Mouse (Mus musculus) right cerebral cortex, postnatal 10 days (tissue): Measurements from ENCODE around the gene Cfap299.
"Not testable (repeated sequence)": the region's sequence is repeated elsewhere in the genome, so short reads cannot be mapped to it uniquely, and the experiment has no call there.

Experiments
- DNase-seq, 2 experiments: peaks; one replicate each; pipeline ENCODE4 v3.0.0; 2021; ENCODE audit warnings: low spot score in 2 of 2

Gene Cfap299

DNA sequence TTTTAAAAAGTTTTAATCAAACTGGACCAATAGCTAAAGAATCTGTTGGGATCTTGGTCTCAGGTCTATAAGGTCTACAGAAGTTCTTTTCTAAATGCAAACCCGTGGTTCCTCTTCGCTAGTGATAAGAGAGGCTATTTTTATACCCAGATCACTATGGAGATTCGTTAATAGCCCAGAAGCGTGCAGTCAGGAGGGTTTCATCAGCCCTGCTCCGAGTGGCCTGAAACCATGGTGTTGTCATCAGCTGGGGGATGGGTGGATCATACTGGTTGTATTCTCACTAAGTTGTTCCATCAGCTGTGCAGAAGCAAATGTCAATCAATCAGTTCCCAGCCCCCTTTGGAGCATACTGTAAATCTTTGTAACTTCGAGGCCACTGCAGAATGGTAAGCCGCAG, 193.9 kb downstream of the Cfap299 start:
- no peak for DNase-seq

DNA sequence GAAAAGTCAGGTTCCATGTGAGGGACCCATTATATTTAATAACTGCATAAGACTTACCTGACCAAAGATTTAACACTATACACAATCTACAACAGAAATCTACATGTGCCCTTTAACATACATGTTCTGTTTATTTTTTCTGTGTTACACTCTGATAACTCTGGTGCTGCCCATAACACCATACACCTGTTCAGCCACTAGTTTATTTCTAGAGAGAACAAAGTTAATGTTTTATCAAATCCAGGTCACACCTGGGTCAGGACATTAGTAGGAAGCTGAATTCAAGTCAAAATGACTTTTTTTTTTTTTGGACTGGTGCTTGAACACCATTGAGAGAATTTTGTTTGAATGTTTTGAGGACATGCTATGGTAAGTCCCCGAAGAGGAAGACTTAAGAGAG, 194.7 kb downstream of the Cfap299 start:
- DNase-seq: no peak

DNA sequence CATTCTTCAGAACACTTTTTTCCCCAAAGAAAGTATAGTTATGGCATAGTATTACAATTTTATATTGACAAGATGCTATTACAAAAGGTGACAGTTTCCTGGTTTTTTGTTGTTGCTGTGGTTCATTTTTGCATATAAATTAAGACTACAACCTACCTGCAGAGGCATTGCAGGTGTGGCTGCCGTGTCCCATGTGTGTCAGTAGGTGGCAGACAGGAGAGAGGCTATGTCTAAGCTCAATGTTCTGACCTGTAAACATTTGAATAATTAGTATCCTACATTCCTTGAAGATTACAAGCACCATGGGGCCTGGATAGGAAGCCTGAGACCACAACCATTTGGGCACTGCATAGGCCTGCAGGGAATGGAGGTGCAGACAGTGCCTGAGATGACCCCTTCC, 212.2 kb downstream of the Cfap299 start:
- no peak for DNase-seq

DNA sequence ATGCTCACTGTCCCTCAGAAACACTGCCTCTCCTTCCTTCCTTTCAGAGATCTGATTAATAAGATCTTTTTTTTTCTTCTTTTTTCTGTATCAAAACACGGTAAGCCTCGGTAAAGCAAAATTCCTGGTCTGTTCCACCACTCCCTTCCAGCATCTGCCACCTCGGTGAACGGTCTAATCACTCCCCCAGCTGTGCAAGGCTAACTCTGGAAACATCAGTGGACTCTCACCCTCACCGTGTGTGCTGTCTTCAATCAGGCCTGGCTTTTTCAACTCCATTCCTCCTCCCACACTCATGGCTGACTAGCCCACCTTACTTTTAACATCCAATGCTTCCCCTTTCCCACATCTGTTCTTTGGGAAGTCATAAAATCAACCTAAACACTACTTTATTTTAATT, 221.2 kb downstream of the Cfap299 start:
- no peak for DNase-seq

DNA sequence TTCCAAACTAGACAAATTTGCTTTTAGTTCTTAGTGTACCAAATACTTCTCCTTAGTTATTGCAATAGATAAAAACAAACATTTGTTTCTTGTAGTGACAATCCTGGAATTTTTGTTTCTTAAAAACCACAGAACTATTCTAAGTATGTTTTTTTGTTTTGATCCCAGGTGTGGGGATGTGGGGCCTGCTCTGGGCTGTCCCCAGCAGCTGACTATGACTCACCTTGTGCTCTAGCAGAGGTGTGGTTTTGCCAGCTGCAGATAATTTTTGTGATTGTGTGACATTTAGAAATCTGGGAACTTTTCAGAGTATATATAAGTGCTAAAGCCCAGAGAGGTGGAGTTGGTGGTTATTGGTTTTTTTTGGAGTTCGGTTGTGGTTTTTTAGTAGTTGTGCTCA, 221.8 kb downstream of the Cfap299 start:
- no peak for DNase-seq

DNA sequence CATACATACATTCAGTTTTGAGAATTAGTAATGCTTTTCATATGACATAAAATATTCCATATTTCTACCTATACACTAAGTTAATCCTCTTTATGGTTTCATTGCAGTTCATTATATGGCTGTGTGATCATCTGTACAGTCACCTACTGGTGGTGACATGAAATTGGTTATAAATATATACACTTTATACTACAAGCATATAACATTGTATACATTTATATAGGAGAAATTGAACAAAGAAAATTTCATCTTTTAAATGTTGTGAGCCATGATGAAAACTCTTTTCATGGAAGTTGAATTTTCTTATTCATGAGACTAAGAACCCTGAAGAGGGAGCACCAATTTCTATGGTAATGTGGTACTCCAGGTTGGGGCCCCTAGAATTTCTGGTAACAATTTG, 223.3 kb downstream of the Cfap299 start, which contains the start of gene Gm11111:
Gene Gm11111 (plus strand): TSS at position 301 of the 400 bp plus-strand sequence.
- DNase-seq: no peak

DNA sequence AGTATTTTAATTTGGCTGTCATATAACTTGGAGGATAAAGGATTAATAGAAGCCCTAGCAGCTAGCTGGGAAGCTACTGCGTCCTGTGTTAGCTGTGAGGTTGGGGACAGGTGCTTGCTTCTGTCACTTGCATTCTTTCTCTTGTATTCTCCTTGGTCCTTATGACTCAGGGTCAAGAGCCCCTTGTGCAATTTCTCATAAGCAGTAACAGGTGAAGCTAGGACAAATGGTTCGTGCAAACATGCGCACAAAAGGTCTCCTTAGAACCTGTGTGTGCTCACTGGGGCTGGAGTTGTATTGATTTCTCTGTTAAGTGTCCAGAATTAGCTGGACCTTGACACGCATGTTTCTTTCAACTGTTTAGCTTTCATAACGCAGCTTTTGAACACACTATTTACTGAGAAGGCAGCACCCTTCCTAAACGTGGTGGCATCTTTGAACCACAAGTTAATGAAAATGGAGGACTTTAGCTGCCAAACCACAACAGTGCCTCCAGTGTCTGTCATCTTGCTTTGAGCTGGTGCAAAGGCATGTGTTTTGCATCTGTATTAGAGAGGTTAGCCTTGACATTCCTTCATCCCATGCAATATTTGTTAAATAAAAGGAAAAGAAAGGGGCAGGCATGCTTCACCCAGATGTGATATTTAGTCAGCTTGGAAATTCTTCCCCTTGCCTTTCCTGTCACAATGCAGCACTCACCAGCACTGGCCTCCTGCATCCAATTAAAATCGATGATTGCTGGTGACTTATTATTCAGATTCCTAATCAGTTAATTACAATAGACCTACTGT, 223.9 kb downstream of the Cfap299 start:
- DNase-seq: no peak

DNA sequence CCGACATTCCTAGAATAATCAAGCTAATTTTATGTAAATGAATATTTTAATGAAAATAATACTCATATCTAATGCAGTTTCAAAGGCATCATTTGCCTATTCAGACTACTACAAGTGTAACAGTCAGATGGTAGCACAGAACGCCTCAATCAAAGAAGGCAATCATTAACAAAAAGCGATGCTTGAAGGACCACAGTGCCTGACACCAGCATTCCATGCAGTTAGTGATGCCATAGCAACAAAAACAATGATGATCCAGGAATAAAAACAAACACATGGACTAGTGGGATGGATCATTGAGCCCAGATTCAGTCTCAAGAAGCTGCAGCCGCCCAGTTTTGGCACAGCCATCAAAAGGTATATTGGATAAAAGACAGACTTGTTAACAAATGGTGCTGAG, 232.2 kb downstream of the Cfap299 start:
- no peak for DNase-seq

DNA sequence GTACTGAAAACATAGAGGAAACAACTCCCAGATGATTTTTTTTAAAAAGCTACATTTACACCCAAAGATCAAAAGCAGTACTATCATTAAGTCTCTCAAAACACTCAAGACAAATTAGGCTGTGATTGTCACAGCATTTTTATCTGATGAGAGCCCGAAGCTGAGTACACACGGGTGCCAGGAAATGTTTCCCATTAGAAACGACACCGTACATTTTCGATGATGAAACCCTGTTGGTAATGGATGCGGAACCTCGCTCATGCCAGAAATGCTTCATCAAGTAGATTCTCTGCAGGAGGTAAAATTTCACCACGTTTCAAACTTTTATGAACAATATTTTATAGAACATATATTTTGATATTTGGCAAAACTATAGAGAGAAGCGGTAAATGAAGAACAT, 233.7 kb downstream of the Cfap299 start:
- no peak for DNase-seq

DNA sequence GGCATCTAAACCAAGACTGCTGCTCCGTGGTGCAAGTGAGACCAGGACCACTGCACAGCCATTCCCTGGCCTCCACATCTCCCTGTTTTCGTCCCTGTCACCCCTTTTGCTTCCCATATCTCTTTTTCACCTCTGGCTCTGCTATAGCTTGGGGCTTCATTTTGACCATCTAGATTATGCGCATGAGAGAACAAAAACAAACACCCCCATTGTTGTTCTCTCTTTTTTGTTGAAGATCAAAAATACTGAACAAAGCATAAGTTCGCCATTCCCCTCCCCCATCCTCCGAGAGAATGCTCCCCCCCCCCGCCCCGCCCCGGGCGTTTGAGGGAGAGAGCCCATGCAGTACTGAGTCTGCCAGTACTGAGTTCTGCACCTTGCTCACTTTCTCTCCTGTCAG, 234.7 kb downstream of the Cfap299 start:
- no peak for DNase-seq

DNA sequence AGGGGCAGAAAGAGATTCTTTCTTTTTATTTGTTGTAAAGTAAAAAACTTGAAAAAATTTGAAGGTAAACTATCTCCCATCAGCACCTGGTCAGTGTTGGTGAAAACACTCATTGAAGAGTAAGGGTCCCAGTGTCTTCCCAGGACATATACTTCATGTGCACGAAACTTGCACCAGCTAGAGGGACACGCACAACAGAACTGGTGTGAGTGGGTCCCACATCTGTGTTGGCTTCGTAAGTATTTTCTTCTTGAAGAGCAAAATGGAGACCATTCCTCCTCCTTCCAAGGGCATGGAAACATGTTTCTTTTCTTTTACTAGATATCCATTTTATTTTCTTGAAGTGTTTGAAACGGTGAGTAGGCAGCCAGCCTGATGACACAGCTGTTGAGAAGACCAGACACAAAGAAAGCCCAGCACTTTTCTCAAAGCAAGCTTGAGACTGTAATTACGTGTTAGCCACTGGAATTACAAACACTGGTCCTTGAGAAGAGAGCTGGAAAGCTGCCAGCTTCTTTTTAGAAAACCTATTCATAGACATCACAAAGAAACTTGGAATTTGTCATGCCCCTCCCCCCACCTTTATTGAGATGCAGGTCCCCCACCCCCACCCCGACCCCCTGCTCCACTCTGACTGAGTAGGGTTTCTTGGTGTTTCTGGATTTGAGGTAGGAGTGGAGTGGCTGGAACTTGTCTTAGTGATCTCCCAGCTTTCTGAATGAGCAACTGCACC, 237.5 kb downstream of the Cfap299 start:
- DNase-seq: no peak

DNA sequence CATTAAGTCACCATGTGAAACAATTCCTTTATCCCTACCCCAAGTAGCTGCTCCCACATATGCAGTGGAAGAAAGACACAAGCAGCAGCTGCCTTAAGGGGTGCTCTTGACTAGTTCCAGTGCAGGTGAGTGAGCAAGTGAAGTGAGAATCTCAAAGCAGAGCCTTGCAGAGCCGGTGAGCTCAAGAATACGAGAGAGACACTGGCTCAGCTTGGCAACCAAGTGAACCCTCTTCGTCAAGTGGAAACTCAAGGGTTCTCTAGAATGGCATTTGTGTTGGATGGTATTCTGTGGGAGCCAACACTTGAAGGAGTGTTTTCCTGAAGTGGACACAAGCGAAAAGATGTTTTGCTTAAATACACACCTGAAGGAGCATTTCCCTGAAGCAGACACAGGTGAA, 239.4 kb downstream of the Cfap299 start:
- no peak for DNase-seq

DNA sequence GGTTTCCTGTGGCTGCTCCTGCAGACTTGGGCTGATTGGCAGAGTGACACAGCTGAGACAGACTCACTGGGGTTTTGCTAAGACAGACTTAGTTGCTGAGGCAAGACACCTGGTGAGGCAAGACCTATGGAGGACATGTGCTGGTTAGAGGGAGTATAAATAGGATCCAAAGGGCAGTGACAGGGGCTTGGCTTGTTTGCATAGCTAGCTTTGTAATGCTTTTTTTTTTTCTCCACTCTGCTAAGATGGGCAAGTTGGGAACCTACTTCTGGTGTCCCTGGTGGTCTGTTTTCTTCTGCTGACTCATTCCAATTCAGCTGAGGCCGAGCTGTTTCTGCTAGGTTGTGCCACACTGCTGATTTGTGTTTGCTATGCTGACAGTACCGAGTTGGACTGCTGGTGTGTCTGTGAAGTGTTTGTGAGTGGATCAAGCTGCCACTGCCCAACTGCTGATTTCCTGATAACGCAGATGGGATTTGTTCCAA, 240.0 kb downstream of the Cfap299 start:
- no peak for DNase-seq

DNA sequence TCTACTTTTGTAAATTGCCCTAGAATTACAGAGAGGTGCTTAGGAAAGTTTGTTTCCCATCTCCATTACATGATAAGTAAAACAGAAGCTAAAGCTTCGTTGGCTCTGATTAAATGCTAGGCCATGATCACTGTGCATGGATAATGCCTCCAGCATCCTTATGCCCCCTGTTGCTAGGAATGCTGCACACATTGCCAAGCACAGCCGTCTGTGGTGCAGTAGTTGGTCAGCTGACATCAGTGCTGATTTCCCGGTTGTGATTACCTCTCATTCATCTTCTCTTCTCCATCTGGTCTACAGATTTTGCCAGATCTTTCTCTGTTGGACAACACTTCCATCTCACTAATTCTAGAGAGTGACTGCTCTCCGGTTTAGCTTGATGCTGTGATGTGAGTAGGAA, 243.3 kb downstream of the Cfap299 start:
- DNase-seq: no peak

DNA sequence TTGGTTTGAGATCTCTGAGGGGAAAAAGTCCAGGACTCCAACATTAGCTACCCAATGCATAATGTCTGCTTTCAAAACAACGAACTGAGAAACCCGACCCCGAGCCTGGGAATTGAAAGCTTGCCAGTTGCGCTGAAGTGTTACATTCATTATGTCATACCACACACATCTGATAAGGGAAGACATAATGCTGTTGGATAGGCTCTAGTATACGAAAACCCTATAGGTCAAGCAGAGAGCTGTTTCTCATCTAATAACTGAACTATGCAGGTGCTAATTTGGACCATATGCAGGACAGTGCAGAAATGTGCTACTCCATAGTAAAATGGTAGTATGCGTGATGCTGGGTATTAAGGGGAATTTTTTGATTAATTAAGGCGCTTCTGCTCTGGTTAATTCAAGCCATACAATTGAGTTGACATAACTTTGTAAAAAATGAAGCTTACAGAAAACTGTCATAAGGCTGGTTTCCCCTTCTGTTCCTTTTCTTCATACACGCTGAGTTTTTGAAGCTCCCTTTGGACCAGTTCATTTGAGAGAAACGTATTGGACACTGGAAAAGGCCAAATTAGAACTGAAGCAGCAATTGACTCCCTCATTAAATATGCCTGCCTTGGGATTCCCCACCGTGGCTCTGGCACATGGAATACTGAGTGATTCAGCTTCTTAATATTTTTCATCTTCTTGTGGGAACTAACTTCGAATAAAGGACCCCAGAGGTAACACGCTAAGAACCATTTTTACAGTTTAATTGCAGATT, 245.8 kb downstream of the Cfap299 start:
- no peak for DNase-seq

DNA sequence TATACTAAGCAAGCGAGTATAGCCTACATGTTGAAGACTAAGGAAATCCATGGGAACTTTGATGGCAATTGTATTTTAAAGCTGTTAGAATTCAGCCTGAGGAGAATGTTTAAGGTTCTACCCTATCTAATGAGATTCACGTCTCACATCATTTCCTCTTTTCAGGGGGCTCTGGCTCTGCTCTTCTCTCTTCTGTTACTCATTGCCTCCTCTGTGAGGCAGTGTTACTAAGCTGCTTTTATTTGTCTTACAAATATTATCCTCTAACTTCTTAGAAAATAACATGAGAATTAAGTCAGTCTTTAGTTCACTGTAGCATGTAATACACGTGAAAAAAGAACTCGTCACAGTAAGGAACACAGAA, 246.3 kb downstream of the Cfap299 start:
- no peak for DNase-seq

DNA sequence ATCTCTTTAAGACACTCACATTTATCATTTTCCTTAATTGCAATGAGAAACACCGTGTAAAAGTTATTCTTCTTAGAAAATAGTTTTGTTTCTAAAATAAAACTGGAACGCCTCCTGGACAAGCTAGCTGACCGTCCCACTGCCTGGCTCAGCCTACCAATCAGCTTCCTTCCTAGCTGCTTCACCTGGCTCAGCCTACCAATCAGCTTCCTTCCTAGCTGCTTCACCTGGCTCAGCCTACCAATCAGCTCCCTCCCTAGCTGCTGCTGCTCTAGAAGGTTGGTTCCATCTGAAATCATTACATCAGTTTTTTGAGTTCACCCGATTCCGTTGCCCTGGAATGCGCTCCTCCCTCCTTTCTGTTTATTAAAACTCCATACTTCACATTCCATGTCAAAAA, 247.4 kb downstream of the Cfap299 start:
- not testable (repeated sequence) for DNase-seq

DNA sequence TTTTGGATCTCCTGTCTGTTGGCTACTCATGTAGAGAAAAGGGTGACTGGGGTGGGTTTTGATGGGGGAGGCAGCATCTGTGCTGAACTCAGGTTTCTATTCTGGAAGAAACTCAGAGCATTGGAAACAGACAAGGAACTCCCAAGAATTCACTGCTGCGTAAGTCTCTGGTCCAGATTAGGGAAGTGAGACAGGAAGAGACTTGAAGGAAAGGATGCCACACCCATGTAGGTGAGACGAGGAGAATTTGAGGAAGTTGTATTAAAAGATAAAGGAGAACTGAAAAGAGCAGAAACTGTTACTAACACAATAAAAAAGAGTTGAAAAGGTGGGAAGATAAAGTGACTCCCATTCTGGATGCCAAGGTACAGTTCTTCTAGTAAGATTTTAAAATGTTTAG, 249.3 kb downstream of the Cfap299 start:
- DNase-seq: no peak

DNA sequence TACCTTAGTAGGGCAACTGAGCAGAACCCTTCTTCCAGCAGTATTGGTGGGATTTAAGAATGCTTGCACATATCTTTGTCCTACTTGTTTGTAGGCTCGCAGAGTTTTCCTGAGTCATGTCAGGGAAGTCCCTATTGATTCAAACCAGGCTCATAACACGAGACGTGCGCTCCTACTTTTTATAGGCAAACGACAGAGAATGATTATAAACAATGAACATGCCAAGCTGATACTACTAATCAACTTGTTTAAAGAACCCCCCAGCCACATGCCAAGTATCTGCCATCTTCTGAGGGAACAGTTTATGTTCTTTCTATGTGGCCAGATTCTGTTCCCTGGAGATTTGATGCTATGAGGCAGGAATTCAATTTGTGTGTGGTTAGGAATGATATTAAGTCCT, 251.7 kb downstream of the Cfap299 start:
- DNase-seq: no peak

DNA sequence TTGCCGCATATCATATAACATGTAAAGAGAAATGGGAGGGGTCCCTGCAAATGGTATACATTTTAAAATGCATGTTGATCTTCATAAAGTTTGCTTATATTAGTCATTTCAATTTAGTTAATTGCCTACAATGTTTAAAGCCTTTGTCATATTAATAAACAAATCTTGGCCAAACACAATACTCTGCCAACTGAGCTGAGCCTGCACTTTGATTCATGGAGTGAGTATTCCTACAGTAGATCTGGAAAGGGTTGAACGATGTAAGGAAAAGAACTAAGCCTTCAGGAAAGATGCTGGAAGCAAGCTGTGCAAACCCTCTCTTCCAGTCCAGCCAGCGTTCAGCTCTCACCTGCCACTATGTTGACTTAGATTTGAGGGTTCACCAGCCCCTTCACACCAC, 252.9 kb downstream of the Cfap299 start:
- DNase-seq: no peak

DNA sequence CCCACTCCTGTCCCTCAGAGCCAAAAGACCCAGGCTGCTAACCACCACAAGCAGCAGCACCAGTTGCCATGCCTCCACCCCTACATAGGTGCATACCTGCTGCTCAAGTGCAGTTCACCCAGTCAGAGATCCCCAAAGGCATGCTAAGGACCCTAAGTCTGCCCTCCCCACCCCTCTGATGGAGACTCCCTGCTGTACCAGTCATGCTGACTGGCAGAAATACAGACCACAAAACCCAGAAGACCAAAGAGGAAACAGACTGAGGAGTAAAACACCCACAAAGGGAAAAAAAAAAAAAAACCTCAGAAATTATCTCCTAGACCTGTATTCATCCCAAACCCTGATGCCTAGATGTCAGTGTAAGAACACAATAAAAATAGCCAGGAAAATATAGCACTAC, 256.8 kb downstream of the Cfap299 start:
- no peak for DNase-seq

DNA sequence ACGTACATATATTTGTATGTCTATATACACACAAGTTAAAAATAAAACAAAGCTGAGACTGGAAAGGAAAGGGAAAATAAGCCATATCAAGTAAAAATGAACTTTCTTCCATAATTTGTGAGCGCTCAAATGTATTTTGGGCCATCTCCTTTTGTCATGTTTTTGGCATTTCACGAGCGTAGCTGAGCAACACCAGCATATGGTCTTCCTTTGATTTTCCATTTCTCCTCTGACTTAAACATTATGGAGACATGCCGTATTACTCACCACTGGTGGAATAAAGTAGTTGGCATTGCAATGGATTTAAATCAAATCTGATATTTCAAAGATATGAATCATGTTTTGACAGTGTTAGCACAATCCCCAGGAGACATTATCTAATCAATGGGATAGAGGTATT, 284.4 kb downstream of the Cfap299 start:
- DNase-seq: no peak

DNA sequence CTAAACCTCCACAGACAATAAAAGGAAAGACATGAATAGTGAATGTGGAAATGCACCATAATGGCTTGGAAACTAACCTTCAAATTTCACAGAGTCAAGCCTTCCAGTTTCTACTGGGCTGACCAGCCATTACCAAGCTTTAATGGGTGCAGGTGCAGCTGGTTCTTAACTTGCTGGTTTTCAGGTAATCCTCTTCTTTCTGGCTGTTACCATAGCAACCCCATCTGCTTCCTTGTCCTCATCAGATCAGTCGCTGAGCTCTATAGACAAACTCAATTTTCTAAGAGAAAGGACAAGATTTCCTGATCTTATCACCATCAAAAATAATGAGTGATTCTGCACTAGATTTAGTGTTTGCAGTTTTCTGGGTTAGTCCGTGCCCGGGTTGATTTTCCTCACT, 287.8 kb downstream of the Cfap299 start:
- no peak for DNase-seq
